ENCODE assay signal across 7 mouse cellular contexts in genomic region chr14:31019331-31020205, GRCm38 (mm10). TPM values are rescaled to one million over a fixed set of nuclear protein-coding genes. Genes with fewer than 3 reads are reported as not detected.
DNase-seq lines count a peak whose midpoint lies in the region; ATAC-seq and TF ChIP-seq lines count a peak whose summit lies in the region.

No protein-coding gene starts in this region.

- H3K36me3 ChIP-seq in E14TG2a.4 (ENCODE audit: insufficient read depth, low read length): peaks cover 60% of the 10 kb centered on the region
- H3K36me3 ChIP-seq in forebrain, embryonic 10.5 days (replicated peaks): peaks cover 71% of the 10 kb centered on the region
- peaks cover 25% of the 10 kb centered on the region for H3K36me3 ChIP-seq in small intestine, adult 2 months (ENCODE audit: control insufficient read depth, insufficient read depth, low read length)

- H3K9me3 ChIP-seq in E14TG2a.4 (ENCODE audit: low read length): no peaks in the 10 kb centered on the region
- H3K9me3 ChIP-seq in forebrain, embryonic 10.5 days: no peaks in the 10 kb centered on the region

- peak overlapping the region; percentile 99 for H3K27ac ChIP-seq in forebrain, embryonic 10.5 days
- peak overlapping the region; percentile 72 for H3K27ac ChIP-seq in left cerebral cortex, adult 2 months
- peak overlapping the region; percentile 65 for H3K27ac ChIP-seq in small intestine, adult 2 months (ENCODE audit: insufficient read depth, low read depth, low read length)

- ATAC-seq in hematopoietic stem cell, adult 5-6 weeks (replicated peaks in 1 of 2; ENCODE audit: insufficient read depth in 1 of 2, low FRiP score in 2 of 2, low TSS enrichment in 1 of 2, low read depth in 1 of 2, poor library complexity in 2 of 2, severe bottlenecking in 2 of 2): peak; percentile 65 to 73; a peak in 3 of 4 replicates
- ATAC-seq in megakaryocyte, adult 5-6 weeks (ENCODE audit: poor library complexity, severe bottlenecking): peak; percentile 70

- no peaks in the 10 kb centered on the region for H3K27me3 ChIP-seq in E14TG2a.4 (ENCODE audit: insufficient read depth, low read length)
- H3K27me3 ChIP-seq in forebrain, embryonic 10.5 days (ENCODE audit: poor library complexity, severe bottlenecking): no peaks in the 10 kb centered on the region
- H3K27me3 ChIP-seq in small intestine, adult 2 months (ENCODE audit: control insufficient read depth, insufficient read depth, low read length): no peaks in the 10 kb centered on the region

- peak; percentile 62 for DNase-seq in adipocyte (ENCODE audit: low spot score)
- DNase-seq in forebrain, embryonic 10.5 days (ENCODE audit: extremely low spot score, low spot score): peak; percentile 75
- DNase-seq in left cerebral cortex, adult 2 months (ENCODE audit: extremely low spot score in 1 of 2, low spot score in 2 of 2): peak; percentile 60 to 71

- peaks cover 40% of the 10 kb centered on the region for H3K4me1 ChIP-seq in E14TG2a.4 (replicated peaks; ENCODE audit: low read depth, low read length)
- H3K4me1 ChIP-seq in forebrain, embryonic 10.5 days: peaks cover 35% of the 10 kb centered on the region
- H3K4me1 ChIP-seq in small intestine, adult 2 months (ENCODE audit: control insufficient read depth, insufficient read depth, insufficient read length, low read length): 0 out of 2 replicates have a peak, but pooled peaks cover 4% of the 10 kb centered on the region

- WGBS in forebrain, embryonic 10.5 days: 7% methylated on average over 51 of the region's 56 CpGs
- WGBS in small intestine, adult 2 months: 3% methylated on average over 31 of the region's 56 CpGs

- peak overlapping the region; percentile 97 for H3K4me3 ChIP-seq in E14TG2a.4 (replicated peaks; ENCODE audit: low read length)
- peak overlapping the region; percentile 82 for H3K4me3 ChIP-seq in forebrain, embryonic 10.5 days
- H3K4me3 ChIP-seq in left cerebral cortex, adult 2 months: peak overlapping the region; percentile 92
- peak overlapping the region; percentile 100 for H3K4me3 ChIP-seq in small intestine, adult 2 months (ENCODE audit: low read depth, low read length)

- no peak for TF ChIP-seq POLR2A in small intestine, adult 2 months (IDR thresholded peaks at IDR 0.05; ENCODE audit: low read depth, low read length)

- no peak for TF ChIP-seq CTCF in E14TG2a.4 (conservative IDR thresholded peaks at IDR 0.05; ENCODE audit: low read length)
- no peak for TF ChIP-seq CTCF in left cerebral cortex, adult 2 months (IDR thresholded peaks at IDR 0.05)
- TF ChIP-seq CTCF in small intestine, adult 2 months (IDR thresholded peaks at IDR 0.05; ENCODE audit: extremely low read depth, insufficient read length, insufficient replicate concordance, low read depth, low read length): no peak

- intact Hi-C loops in left cerebral cortex, adult 2 months (cut with DNase I): loop anchor here (1.0 to 5.0 kb wide), 2 partner anchors 18 to 233 kb away; partner anchors contain the start of genes Bap1, Glt8d1, Phf7 and Spcs1

RNA-seq across cellular contexts. Expression of gene Gnl3, which starts 0.6 kb away (rescaled TPM):
- polyA plus RNA-seq in forebrain, embryonic 10.5 days (2016; fragmentation: Nextera tagmentation; extraction: Ambion mirVana): 133 and 152 TPM in 2 replicates
- total RNA-seq in hematopoietic stem cell, adult 5-6 weeks (2017): 347 and 449 TPM in 2 replicates
- 10 to 100 TPM; 50.5 to 51.0 TPM for total RNA-seq in left cerebral cortex, adult 2 months (2021)
- 45.8 and 55.3 TPM in 2 replicates for total RNA-seq in megakaryocyte, adult 5-6 weeks (2015)
- 48.6 and 60.6 TPM in 2 replicates for total RNA-seq in megakaryocyte, adult 5-6 weeks (2017)
- 3.3 and 5.5 TPM in 2 replicates for polyA plus RNA-seq in small intestine, adult 2 months (2012; rRNA removed)

RNA-seq across cellular contexts. Expression of gene Pbrm1, which starts 0.6 kb away (rescaled TPM):
- polyA plus RNA-seq in forebrain, embryonic 10.5 days (2016; fragmentation: Nextera tagmentation; extraction: Ambion mirVana): 144 TPM in 2 replicates
- 80.7 and 82.2 TPM in 2 replicates for total RNA-seq in hematopoietic stem cell, adult 5-6 weeks (2017)
- total RNA-seq in left cerebral cortex, adult 2 months (2021): 10 to 100 TPM; 56.9 to 58.0 TPM
- 73.6 and 77.6 TPM in 2 replicates for total RNA-seq in megakaryocyte, adult 5-6 weeks (2015)
- 63.1 and 71.9 TPM in 2 replicates for total RNA-seq in megakaryocyte, adult 5-6 weeks (2017)
- polyA plus RNA-seq in small intestine, adult 2 months (2012; rRNA removed): 3.8 and 6.8 TPM in 2 replicates

RNA-seq across cellular contexts. Expression of gene Spcs1, which starts 18.1 kb away (rescaled TPM):
- polyA plus RNA-seq in forebrain, embryonic 10.5 days (2016; fragmentation: Nextera tagmentation; extraction: Ambion mirVana): 261 and 264 TPM in 2 replicates
- total RNA-seq in hematopoietic stem cell, adult 5-6 weeks (2017): 68.9 and 103 TPM in 2 replicates
- total RNA-seq in left cerebral cortex, adult 2 months (2021): 100 to 1,000 TPM; 137 to 156 TPM
- 179 and 205 TPM in 2 replicates for total RNA-seq in megakaryocyte, adult 5-6 weeks (2015)
- 80.1 and 82.1 TPM in 2 replicates for total RNA-seq in megakaryocyte, adult 5-6 weeks (2017)
- 39.4 and 64.5 TPM in 2 replicates for polyA plus RNA-seq in small intestine, adult 2 months (2012; rRNA removed)

RNA-seq across cellular contexts. Expression of gene Glt8d1, which starts 18.4 kb away (rescaled TPM):
- polyA plus RNA-seq in forebrain, embryonic 10.5 days (2016; fragmentation: Nextera tagmentation; extraction: Ambion mirVana): 45.1 and 45.8 TPM in 2 replicates
- total RNA-seq in hematopoietic stem cell, adult 5-6 weeks (2017): 30.1 and 44.4 TPM in 2 replicates
- total RNA-seq in left cerebral cortex, adult 2 months (2021): 10 to 100 TPM; 42.1 to 44.3 TPM
- total RNA-seq in megakaryocyte, adult 5-6 weeks (2015): 22.8 and 32.1 TPM in 2 replicates
- 20.2 and 28.3 TPM in 2 replicates for total RNA-seq in megakaryocyte, adult 5-6 weeks (2017)
- 2.6 and 4.1 TPM in 2 replicates for polyA plus RNA-seq in small intestine, adult 2 months (2012; rRNA removed)

Comparison
In these comparisons a context has a peak if more than half of its experiments do, and no peak if none do; other contexts are left out.
1. Peak in every context shown above with its lines: DNase-seq, ATAC-seq, H3K4me3 ChIP-seq and H3K27ac ChIP-seq.